In the genomic region with DNA sequence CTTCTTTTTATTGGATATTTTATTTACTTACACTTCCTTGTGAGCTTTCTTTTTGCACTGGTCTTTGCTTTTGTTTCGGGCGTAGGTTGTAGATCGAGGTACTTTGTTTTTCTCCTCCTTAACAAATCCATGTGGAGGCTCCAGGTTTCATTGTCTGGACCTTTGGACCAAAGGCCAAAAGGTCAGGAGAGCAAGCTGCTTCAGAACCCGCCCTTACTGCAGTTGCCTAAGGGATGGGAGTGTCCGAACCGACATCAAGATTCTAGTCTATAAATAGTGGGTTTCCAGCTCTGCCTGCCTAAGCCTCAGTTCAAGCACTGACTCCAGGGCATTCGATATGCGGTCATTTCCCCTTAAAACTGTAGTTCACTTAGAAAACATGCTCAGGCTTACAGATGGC, we compare ENCODE assay signal across 15 mouse cellular contexts. TPM values are rescaled to one million over a fixed set of nuclear protein-coding genes. Genes with fewer than 3 reads are reported as not detected.
DNase-seq lines count a peak whose midpoint lies in the region; ATAC-seq and TF ChIP-seq lines count a peak whose summit lies in the region.
"Had no signal": no experiment of that assay in that cellular context is flagged by ENCODE, and none has a peak within 500 bp of the region (broad histone marks: within the 10 kb centered on the region; RNA-seq: fewer than 3 reads in every experiment).

No protein-coding gene starts in this region.

- no peak for DNase-seq in forebrain, embryonic 10.5 days (ENCODE audit: extremely low spot score, low spot score)
- no peak for DNase-seq in heart, postnatal 25 days (ENCODE audit: low spot score)
- DNase-seq in layer of hippocampus, postnatal 25 days (ENCODE audit: extremely low spot score in 1 of 2, low spot score in 1 of 2), result no peak
- DNase-seq in forebrain, postnatal 0 days, result no peak
- DNase-seq: cerebellum, postnatal 25 days; lung, adult 2 months; thymus, postnatal 14 days had no signal

- no peaks in the 10 kb centered on the region for H3K9me3 ChIP-seq in forebrain, embryonic 10.5 days
- H3K9me3 ChIP-seq in forebrain, embryonic 16.5 days (ENCODE audit: control insufficient read depth, low read length), result no peaks in the 10 kb centered on the region
- H3K9me3 ChIP-seq in E14TG2a.4 (ENCODE audit: low read length), result no peaks in the 10 kb centered on the region
- no peaks in the 10 kb centered on the region for H3K9me3 ChIP-seq in intestine, embryonic 15.5 days
- H3K9me3 ChIP-seq in limb, embryonic 13.5 days, result no peaks in the 10 kb centered on the region
- no peaks in the 10 kb centered on the region for H3K9me3 ChIP-seq in forebrain, postnatal 0 days (ENCODE audit: low read length)
- H3K9me3 ChIP-seq: heart, embryonic 15.5 days; megakaryocyte, embryonic 14.5 days; neural tube, embryonic 13.5 days had no signal

- peak overlapping the region; percentile 54 for H3K27ac ChIP-seq in forebrain, embryonic 10.5 days
- H3K27ac ChIP-seq in forebrain, embryonic 16.5 days (ENCODE audit: low read length), result no peak overlapping the region
- H3K27ac ChIP-seq in intestine, embryonic 15.5 days, result no peak overlapping the region
- peak overlapping the region; percentile 40; the same call in 1 of the 2 replicates for H3K27ac ChIP-seq in limb, embryonic 13.5 days
- H3K27ac ChIP-seq in forebrain, postnatal 0 days (ENCODE audit: low read depth, low read length), result no peak overlapping the region
- H3K27ac ChIP-seq: heart, embryonic 15.5 days; neural tube, embryonic 13.5 days had no signal

- no peak for TF ChIP-seq CTCF in E14TG2a.4 (conservative IDR thresholded peaks at IDR 0.05; ENCODE audit: low read length)
- TF ChIP-seq CTCF in forebrain, postnatal 0 days (IDR thresholded peaks at IDR 0.05; ENCODE audit: low read depth), result no peak

- peaks cover 20% of the 10 kb centered on the region for H3K4me1 ChIP-seq in forebrain, embryonic 10.5 days
- 0 out of 2 replicates have a peak, but pooled peaks cover 2% of the 10 kb centered on the region for H3K4me1 ChIP-seq in forebrain, embryonic 16.5 days (replicated peaks; ENCODE audit: control insufficient read depth, insufficient read depth, low read length)
- peaks cover 79% of the 10 kb centered on the region for H3K4me1 ChIP-seq in E14TG2a.4 (replicated peaks; ENCODE audit: low read depth, low read length)
- H3K4me1 ChIP-seq in intestine, embryonic 15.5 days (replicated peaks), result peaks cover 18% of the 10 kb centered on the region
- H3K4me1 ChIP-seq in limb, embryonic 13.5 days, result peaks cover 31% of the 10 kb centered on the region
- no peaks in the 10 kb centered on the region; the same call in 1 of the 2 replicates for H3K4me1 ChIP-seq in forebrain, postnatal 0 days (ENCODE audit: insufficient read depth)

- H3K36me3 ChIP-seq in forebrain, embryonic 10.5 days (replicated peaks), result peaks cover 27% of the 10 kb centered on the region
- H3K36me3 ChIP-seq in forebrain, embryonic 16.5 days (ENCODE audit: control insufficient read depth, insufficient read depth), result no peaks in the 10 kb centered on the region
- H3K36me3 ChIP-seq in E14TG2a.4 (ENCODE audit: insufficient read depth, low read length), result peaks cover 32% of the 10 kb centered on the region
- H3K36me3 ChIP-seq in intestine, embryonic 15.5 days, result no peaks in the 10 kb centered on the region
- H3K36me3 ChIP-seq in limb, embryonic 13.5 days, result peaks cover 18% of the 10 kb centered on the region
- H3K36me3 ChIP-seq in forebrain, postnatal 0 days (ENCODE audit: insufficient read depth), result peaks cover 9% of the 10 kb centered on the region

- ATAC-seq in forebrain, embryonic 16.5 days, result no peak
- peak; percentile 50; the same call in 1 of the 2 replicates for ATAC-seq in intestine, embryonic 15.5 days
- no peak for ATAC-seq in limb, embryonic 13.5 days (ENCODE audit: low FRiP score, low read depth)
- ATAC-seq in forebrain, postnatal 0 days, result no peak

- intact Hi-C loops in heart, postnatal 25 days (cut with DNase I), result no loop called here

- no peaks in the 10 kb centered on the region for H3K27me3 ChIP-seq in forebrain, embryonic 10.5 days (ENCODE audit: poor library complexity, severe bottlenecking)
- no peaks in the 10 kb centered on the region for H3K27me3 ChIP-seq in forebrain, embryonic 16.5 days (replicated peaks; ENCODE audit: control insufficient read depth, insufficient read depth, low read length)
- no peaks in the 10 kb centered on the region for H3K27me3 ChIP-seq in E14TG2a.4 (ENCODE audit: insufficient read depth, low read length)
- H3K27me3 ChIP-seq in intestine, embryonic 15.5 days (replicated peaks), result no peaks in the 10 kb centered on the region
- H3K27me3 ChIP-seq in limb, embryonic 13.5 days, result no peaks in the 10 kb centered on the region
- H3K27me3 ChIP-seq in forebrain, postnatal 0 days (ENCODE audit: insufficient read depth, low read length), result no peaks in the 10 kb centered on the region
- H3K27me3 ChIP-seq: heart, embryonic 15.5 days; megakaryocyte, embryonic 14.5 days; neural tube, embryonic 13.5 days had no signal

- no peak overlapping the region for H3K9ac ChIP-seq in forebrain, embryonic 16.5 days (replicated peaks; ENCODE audit: low read depth, low read length)
- no peak overlapping the region for H3K9ac ChIP-seq in intestine, embryonic 15.5 days
- H3K9ac ChIP-seq in limb, embryonic 13.5 days, result no peak overlapping the region
- H3K9ac ChIP-seq in forebrain, postnatal 0 days, result no peak overlapping the region
- H3K9ac ChIP-seq: heart, embryonic 15.5 days; neural tube, embryonic 13.5 days had no signal

- no peak overlapping the region for H3K4me3 ChIP-seq in forebrain, embryonic 10.5 days
- H3K4me3 ChIP-seq in forebrain, embryonic 16.5 days (replicated peaks; ENCODE audit: low read length), result no peak overlapping the region
- peak overlapping the region; percentile 41 for H3K4me3 ChIP-seq in E14TG2a.4 (replicated peaks; ENCODE audit: low read length)
- H3K4me3 ChIP-seq in intestine, embryonic 15.5 days (replicated peaks), result no peak overlapping the region
- no peak overlapping the region for H3K4me3 ChIP-seq in limb, embryonic 13.5 days
- H3K4me3 ChIP-seq in forebrain, postnatal 0 days (ENCODE audit: low read depth, low read length), result no peak overlapping the region
- H3K4me3 ChIP-seq: erythroblast, embryonic 14.5 days; heart, embryonic 15.5 days; neural tube, embryonic 13.5 days had no signal

- no peak overlapping the region for H3K4me2 ChIP-seq in forebrain, embryonic 16.5 days (ENCODE audit: low read length)
- no peak overlapping the region for H3K4me2 ChIP-seq in intestine, embryonic 15.5 days (replicated peaks)
- no peak overlapping the region for H3K4me2 ChIP-seq in limb, embryonic 13.5 days (replicated peaks)
- no peak overlapping the region for H3K4me2 ChIP-seq in forebrain, postnatal 0 days (ENCODE audit: low read depth)
- H3K4me2 ChIP-seq: heart, embryonic 15.5 days; neural tube, embryonic 13.5 days had no signal

- 33% methylated on average over 8 of the region's 8 CpGs for WGBS in forebrain, embryonic 10.5 days
- 29% methylated on average over 8 of the region's 8 CpGs for WGBS in forebrain, embryonic 16.5 days
- WGBS in intestine, embryonic 15.5 days, result 49% methylated on average over 8 of the region's 8 CpGs
- WGBS in limb, embryonic 13.5 days, result 52% methylated on average over 8 of the region's 8 CpGs
- WGBS in forebrain, postnatal 0 days, result 37% methylated on average over 8 of the region's 8 CpGs

RNA-seq across cellular contexts. Expression of gene Wwp2, which starts 13.0 kb away (rescaled TPM):
- 56.8 and 57.9 TPM in 2 replicates for polyA plus RNA-seq in forebrain, embryonic 10.5 days (2016; fragmentation: Nextera tagmentation; extraction: Ambion mirVana)
- polyA plus RNA-seq in forebrain, embryonic 16.5 days (2015; fragmentation: Nextera tagmentation; extraction: Ambion mirVana), result 41.5 and 43.0 TPM in 2 replicates
- polyA plus RNA-seq in intestine, embryonic 15.5 days (2015; fragmentation: Nextera tagmentation; extraction: Ambion mirVana), result 37.0 and 39.2 TPM in 2 replicates
- polyA plus RNA-seq in limb, embryonic 13.5 days (2015; fragmentation: Nextera tagmentation; extraction: Ambion mirVana), result 329 and 357 TPM in 2 replicates
- 10 to 100 TPM; 20.1 to 22.7 TPM for total RNA-seq in heart, postnatal 25 days (2021)
- total RNA-seq in layer of hippocampus, postnatal 25 days (2021), result 10 to 100 TPM; 36.3 to 37.0 TPM
- total RNA-seq in forebrain, postnatal 0 days (2014; rRNA removed), result 29.7 and 37.0 TPM in 2 replicates
- polyA plus RNA-seq in forebrain, postnatal 0 days (2015; fragmentation: Nextera tagmentation; extraction: Ambion mirVana), result 30.2 and 34.9 TPM in 2 replicates

RNA-seq across cellular contexts. Expression of gene Nob1, which starts 24.3 kb away (rescaled TPM):
- polyA plus RNA-seq in forebrain, embryonic 10.5 days (2016; fragmentation: Nextera tagmentation; extraction: Ambion mirVana), result 99.5 TPM in 2 replicates
- 85.9 and 90.0 TPM in 2 replicates for polyA plus RNA-seq in forebrain, embryonic 16.5 days (2015; fragmentation: Nextera tagmentation; extraction: Ambion mirVana)
- 74.4 and 74.8 TPM in 2 replicates for polyA plus RNA-seq in intestine, embryonic 15.5 days (2015; fragmentation: Nextera tagmentation; extraction: Ambion mirVana)
- 95.3 and 96.4 TPM in 2 replicates for polyA plus RNA-seq in limb, embryonic 13.5 days (2015; fragmentation: Nextera tagmentation; extraction: Ambion mirVana)
- 10 to 100 TPM; 20.5 to 21.2 TPM for total RNA-seq in heart, postnatal 25 days (2021)
- total RNA-seq in layer of hippocampus, postnatal 25 days (2021), result 10 to 100 TPM; 40.4 to 40.7 TPM
- 25.9 and 29.7 TPM in 2 replicates for total RNA-seq in forebrain, postnatal 0 days (2014; rRNA removed)
- 43.6 and 56.0 TPM in 2 replicates for polyA plus RNA-seq in forebrain, postnatal 0 days (2015; fragmentation: Nextera tagmentation; extraction: Ambion mirVana)

RNA-seq across cellular contexts. Expression of gene Nqo1, which starts 46.1 kb away (rescaled TPM):
- polyA plus RNA-seq in forebrain, embryonic 10.5 days (2016; fragmentation: Nextera tagmentation; extraction: Ambion mirVana), result 6.3 and 7.7 TPM in 2 replicates
- polyA plus RNA-seq in forebrain, embryonic 16.5 days (2015; fragmentation: Nextera tagmentation; extraction: Ambion mirVana), result 3.8 TPM in 2 replicates
- polyA plus RNA-seq in intestine, embryonic 15.5 days (2015; fragmentation: Nextera tagmentation; extraction: Ambion mirVana), result 14.4 and 18.2 TPM in 2 replicates
- polyA plus RNA-seq in limb, embryonic 13.5 days (2015; fragmentation: Nextera tagmentation; extraction: Ambion mirVana), result 18.8 and 20.3 TPM in 2 replicates
- total RNA-seq in heart, postnatal 25 days (2021), result 10 to 100 TPM; 27.9 to 33.4 TPM
- 1 to 10 TPM; 5.3 to 5.7 TPM for total RNA-seq in layer of hippocampus, postnatal 25 days (2021)
- total RNA-seq in forebrain, postnatal 0 days (2014; rRNA removed), result 8.7 and 10.3 TPM in 2 replicates
- 13.2 and 13.6 TPM in 2 replicates for polyA plus RNA-seq in forebrain, postnatal 0 days (2015; fragmentation: Nextera tagmentation; extraction: Ambion mirVana)

Comparison
In these comparisons a context has a peak if more than half of its experiments do, and no peak if none do; other contexts are left out.
1. H3K27ac ChIP-seq: peak in forebrain, embryonic 10.5 days (single experiment) and limb, embryonic 13.5 days (single experiment); none in forebrain, embryonic 16.5 days (single experiment), intestine, embryonic 15.5 days (single experiment) and forebrain, postnatal 0 days (single experiment).